Mouse (Mus musculus): ENCODE data around the gene Ccr10. TPM values are rescaled to one million over a fixed set of nuclear protein-coding genes. Genes with fewer than 3 reads are reported as not detected.

The Ccr10 gene
- total and polyA plus RNA-seq, 3 experiments, result not detected

- no peak overlapping the region for H3K9ac ChIP-seq (ENCODE audit: control insufficient read depth, low read depth, low read length, poor library complexity, severe bottlenecking)
- DNase-seq (ENCODE audit: low read depth, low spot score), result no peak
- no peaks in the 10 kb centered on the region; the same call in 1 of the 2 replicates for H3K79me2 ChIP-seq (ENCODE audit: control insufficient read depth, insufficient read depth, low read length, poor library complexity)
- TF ChIP-seq MAX (IDR thresholded peaks at IDR 0.05; ENCODE audit: low read length) (no peak), MEF2A (IDR thresholded peaks at IDR 0.05; ENCODE audit: extremely low read depth, insufficient replicate concordance, low read depth, low read length, poor library complexity, severe bottlenecking) (no peak), ZMIZ1 (IDR thresholded peaks at IDR 0.05; ENCODE audit: low read depth, low read length) (no peak), USF2 (IDR thresholded peaks at IDR 0.05; ENCODE audit: borderline replicate concordance in 1 of 2, insufficient read depth in 1 of 2, low read depth in 1 of 2, low read length in 2 of 2) (no peak), RAD21 (IDR thresholded peaks at IDR 0.05; ENCODE audit: low read depth, low read length) (no peak), RCOR1 (IDR thresholded peaks at IDR 0.05; ENCODE audit: low read depth, low read length) (no peak), MYC (IDR thresholded peaks at IDR 0.05; ENCODE audit: low read depth, low read length) (no peak), TCF12 (IDR thresholded peaks at IDR 0.05; ENCODE audit: low read depth, low read length) (no peak), USF1 (IDR thresholded peaks at IDR 0.05; ENCODE audit: low read depth, low read length) (no peak), TAL1 (IDR thresholded peaks at IDR 0.05; ENCODE audit: low read length) (no peak), SIN3A (IDR thresholded peaks at IDR 0.05; ENCODE audit: low read length) (no peak), POLR2AphosphoS5 (IDR thresholded peaks at IDR 0.05; ENCODE audit: borderline replicate concordance, low read depth, low read length) (no peak), GABPA (IDR thresholded peaks at IDR 0.05; ENCODE audit: low read depth, low read length) (no peak), ZC3H11A (IDR thresholded peaks at IDR 0.05; ENCODE audit: low read depth, low read length) (no peak), BHLHE40 (IDR thresholded peaks at IDR 0.05; ENCODE audit: borderline replicate concordance, low read depth, low read length) (no peak), ETS1 (IDR thresholded peaks at IDR 0.05; ENCODE audit: low read depth, low read length) (no peak), TBP (IDR thresholded peaks at IDR 0.05; ENCODE audit: low read depth, low read length) (no peak), HCFC1 (IDR thresholded peaks at IDR 0.05; ENCODE audit: low read depth, low read length) (no peak), CHD2 (IDR thresholded peaks at IDR 0.05; ENCODE audit: low read length) (no peak)
- no peaks in the 10 kb centered on the region for H3K9me3 ChIP-seq (replicated peaks; ENCODE audit: insufficient read depth, low read length)
- H3K36me3 ChIP-seq (ENCODE audit: control insufficient read depth in 1 of 2, insufficient read depth in 2 of 2, low read length in 2 of 2), result peaks cover 0 to 2% of the 10 kb centered on the region in 2 experiments; a peak in 1 of 4 replicates
- H3K27ac ChIP-seq (ENCODE audit: control insufficient read depth, low read depth, low read length), result no peak overlapping the region
- H3K4me1 ChIP-seq (ENCODE audit: control insufficient read depth in 1 of 2, insufficient read depth in 2 of 2, low read length in 2 of 2), result peaks cover 0 to 13% of the 10 kb centered on the region in 2 experiments; a peak in 2 of 4 replicates
- no peak overlapping the region for H3K4me3 ChIP-seq (ENCODE audit: control insufficient read depth in 1 of 2, insufficient read depth in 1 of 2, low read depth in 2 of 2, low read length in 2 of 2)
- peaks cover 0 to 2% of the 10 kb centered on the region in 2 experiments; a peak in 2 of 4 replicates for H3K27me3 ChIP-seq (ENCODE audit: control insufficient read depth in 1 of 2, insufficient read depth in 2 of 2, low read length in 2 of 2)
Observed at GRCm38 (mm10) chr11:101167211-101167962, 7.9 kb downstream of the Ccr10 start.

All from MEL (cell line).